Mouse (Mus musculus): ENCODE measurements around the gene Fam167b.
A peak's percentile ranks its signal among the peaks of the same experiment; 100 is the strongest.
"Not testable (repeated sequence)": the region's sequence is repeated elsewhere in the genome, so short reads cannot be mapped to it uniquely, and the experiment has no call there.

Fam167b gene

DNA sequence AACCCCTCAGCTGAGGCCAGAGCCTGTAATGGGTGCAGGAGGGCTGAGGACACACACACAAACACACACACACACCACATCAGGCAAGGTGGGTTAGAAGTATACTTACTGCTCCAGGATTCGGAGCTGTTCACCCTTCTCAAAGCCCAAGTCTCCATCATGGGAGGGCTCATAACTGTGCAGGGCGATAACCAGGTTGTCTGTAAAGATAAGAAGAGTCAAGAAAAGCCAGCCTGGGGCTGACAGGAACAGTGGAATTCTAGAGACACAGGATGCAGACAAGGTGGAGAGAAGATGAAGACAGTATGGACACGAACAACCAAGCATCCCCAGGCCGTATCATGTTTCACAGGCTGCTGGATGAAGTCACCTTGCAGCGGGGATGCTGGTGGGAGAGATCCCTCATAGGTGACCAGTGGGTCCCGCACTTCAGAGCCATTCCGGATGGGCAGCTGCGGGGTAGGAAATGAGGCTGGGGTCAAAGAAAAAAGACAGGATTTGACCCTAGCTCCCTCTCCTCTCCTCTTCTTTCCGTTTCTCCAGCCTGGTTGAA is 21.0 kb downstream of the Fam167b start:
- DNase-seq, result no peak

DNA sequence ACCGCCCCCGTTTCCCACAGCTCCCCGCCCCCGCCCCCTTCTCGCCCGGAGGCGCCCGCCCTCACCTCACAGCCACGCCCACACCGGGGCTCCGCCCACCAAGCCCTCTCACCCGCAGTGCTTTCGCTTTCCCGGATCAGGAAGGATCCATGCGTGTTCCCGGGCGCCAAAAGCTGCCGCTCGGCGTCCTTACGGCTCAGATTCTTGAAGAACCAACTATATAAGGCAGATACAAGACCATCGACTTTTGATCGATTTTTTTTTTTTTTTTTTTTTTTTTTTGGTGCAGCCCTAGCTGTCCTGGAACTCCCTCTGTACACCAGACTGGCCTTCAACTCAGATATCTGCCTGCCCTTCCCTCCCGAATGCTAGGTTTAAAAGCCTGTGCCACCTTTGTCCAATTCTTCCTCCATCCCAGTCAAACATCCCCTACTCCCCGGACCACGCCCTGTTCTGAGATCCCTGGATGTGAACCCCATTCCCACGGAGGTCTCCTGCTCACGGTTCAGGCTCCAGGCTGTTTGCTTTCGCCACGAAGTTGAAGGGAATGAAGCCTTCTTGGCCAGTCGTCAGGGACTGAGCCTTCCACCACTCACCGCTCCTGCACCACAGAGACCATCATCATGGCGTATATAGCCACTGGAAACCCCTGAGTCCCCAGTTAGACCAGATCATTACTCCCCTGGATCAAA is 21.7 kb downstream of the Fam167b start:
- DNase-seq, result peak; percentile 98

DNA sequence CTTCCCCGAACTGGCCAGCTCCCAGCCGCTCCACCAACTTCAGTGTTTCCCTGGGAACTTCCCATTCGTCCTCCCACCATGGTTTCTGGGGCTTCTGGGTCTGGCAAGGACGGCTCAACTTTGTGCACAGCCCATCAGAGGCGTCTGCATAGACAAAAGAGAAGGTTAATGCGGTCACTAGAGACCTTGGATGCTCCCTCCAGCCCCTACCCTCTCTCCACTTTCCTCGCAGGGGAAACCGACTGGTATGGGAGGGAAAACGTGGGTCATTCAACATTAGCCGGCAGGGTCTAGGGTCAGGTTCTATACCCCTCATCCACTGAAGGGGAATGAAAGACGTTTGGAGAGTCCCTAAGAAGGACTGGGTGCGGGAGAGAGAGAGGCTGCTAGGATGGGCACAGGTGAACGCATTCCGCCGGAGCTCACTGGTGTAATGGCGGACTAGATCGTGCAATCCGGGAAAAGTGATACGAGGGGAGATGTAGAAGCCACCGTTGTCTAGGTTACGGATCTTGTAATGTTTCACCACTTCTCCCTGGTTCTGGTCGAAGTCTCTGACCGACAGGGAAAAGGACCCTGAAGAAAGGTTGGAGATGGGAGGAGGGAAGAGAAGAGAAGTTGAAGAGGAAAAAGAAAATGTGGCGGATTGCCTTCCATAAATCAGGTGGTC is 22.4 kb downstream of the Fam167b start:
- peak; percentile 39 to 58 for DNase-seq

DNA sequence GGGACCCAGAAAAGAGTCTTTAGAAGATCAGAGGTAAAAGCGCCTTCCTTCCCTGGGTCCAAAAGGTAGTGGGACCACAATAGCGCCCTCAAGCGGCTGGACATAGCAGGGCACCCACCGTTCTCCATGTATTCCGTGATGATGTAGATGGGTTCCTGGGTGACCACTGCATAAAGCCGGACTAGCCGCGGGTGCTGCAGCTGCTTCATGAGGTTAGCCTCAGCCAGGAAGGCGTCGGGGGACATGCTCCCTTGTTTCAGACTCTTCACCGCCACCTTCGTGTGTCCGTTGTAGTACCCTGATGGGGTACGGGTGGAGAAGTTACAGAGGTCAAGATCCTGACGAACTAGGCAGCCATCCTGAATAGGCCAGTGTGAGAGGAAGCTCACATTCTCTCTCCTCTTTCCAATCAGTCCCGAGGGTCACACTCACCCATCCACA is 22.9 kb downstream of the Fam167b start:
- peak; percentile 78 to 84 for DNase-seq

DNA sequence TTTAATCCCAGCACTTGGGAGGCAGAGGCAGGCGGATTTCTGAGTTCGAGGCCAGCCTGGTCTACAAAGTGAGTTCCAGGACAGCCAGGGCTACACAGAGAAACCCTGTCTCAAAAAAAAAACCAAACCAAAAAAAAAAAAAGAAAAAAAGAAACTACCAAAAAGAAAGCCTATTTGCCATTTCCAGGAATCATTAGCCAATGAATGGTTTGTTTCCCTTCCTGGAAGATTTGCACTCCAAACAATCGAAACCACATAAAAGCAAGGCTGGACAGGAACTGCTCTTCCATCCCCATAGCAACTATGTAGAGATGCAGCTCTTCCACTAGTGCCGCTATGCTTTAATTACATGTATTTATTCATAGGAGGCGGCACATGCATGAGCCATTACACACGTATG is 23.8 kb downstream of the Fam167b start:
- not testable (repeated sequence) for DNase-seq

DNA sequence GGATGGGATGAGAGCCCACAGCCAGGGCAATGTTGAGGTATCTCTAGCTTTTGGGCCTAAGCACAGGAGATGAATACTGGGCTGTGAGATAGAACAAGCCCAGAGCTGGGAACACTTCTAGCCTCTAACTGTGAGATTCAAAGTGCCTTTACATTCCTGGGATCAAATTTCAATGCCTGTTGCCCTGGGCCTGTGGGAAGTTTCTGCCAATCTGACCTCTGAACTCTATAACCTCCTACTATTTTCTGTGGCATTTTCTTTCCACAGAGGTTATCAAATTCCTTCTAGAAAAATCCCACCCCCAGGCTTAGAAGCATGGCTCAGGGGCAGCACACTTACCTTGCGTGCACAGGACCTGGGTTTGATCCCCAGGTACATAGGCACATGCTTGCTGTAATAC is 28.1 kb downstream of the Fam167b start:
- no peak for DNase-seq

DNA sequence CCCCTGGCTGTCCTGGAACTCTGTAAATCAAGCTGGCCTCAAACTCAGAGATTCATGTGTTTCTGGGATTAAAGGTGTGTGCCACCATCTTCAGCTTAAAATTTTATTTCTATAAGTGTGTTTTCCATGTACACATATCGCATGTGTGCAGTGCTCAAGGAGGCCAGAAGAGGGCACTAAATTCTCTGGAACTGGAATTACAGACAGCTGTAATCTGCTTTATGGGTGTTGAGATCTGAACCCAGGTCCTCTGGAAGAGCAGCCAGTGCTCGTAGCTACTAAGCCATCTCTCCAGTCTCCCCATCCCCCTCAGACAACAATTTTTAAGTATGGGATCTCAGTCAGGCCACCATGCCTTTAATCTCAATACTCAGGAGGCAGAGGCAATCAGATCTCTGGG is 29.0 kb downstream of the Fam167b start:
- DNase-seq, result peak; percentile 60 to 64

DNA sequence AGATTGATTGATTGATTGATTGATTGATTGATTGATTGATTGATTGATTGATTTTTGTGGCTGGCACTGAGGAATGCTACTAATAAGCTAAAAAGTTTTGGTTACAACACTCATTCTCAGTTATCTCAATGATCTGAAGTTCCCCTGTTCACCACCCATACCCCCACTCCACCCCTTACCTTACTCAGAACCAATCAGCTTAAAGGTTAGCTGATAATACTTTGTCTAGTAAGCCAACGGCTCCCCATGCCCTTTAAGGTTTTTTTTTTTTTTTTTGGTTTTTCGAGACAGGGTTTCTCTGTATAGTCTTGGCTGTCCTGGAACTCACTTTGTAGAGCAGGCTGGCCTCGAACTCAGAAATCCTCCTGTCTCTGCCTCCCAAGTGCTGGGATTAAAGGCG is 30.7 kb downstream of the Fam167b start:
- not testable (repeated sequence) for DNase-seq

DNA sequence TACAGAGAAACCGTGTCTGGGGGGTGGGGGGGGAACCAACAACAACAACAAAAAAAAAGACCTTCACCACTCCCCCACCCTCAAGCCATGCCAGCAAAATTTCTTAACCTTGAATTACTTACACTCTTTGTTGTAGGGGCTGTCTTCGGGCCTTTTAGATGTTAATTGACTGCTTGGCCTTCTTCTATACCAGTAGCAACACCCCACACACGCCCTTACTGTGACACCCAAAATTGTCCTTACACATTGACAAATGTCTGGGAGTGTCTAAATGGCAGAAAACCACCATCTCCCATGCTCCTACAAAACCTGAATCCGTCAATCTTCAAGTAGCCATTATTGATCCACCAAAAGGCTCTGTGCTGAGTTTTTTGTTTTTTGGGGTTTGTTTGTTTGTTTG is 34.2 kb downstream of the Fam167b start:
- no peak for DNase-seq

DNA sequence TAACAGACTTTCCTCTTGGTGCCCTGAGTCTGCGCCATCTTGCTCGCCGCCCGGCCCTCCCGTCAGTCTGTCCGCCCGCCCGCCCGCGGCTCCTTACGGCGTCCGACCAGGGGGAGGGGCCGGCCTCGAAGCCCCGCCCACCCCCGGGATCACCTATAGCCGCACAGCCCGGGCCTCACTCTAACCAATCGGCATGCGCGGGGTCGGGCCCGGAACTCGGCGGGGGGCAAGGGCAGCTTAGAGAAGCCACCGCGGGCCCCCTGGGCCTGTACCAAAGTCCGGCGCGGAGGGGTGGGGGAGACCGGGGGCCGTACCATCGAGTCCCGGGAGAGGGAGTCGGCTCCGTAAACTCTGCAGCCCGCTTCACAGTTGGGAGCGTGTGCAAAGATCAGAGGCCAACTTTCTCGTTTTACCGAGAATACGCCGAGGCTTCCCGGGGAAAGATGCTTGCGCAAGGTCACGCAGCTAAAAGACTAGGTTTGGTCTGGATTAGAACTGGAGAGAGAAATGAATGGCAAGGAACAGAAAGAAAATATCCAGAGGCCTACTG is 35.7 kb downstream of the Fam167b start, which contains the start of gene Hdac1:
Gene Hdac1 (minus strand): TSS at position 122 of the 550 bp plus-strand sequence.
- DNase-seq, result peak; percentile 98 to 99

DNA sequence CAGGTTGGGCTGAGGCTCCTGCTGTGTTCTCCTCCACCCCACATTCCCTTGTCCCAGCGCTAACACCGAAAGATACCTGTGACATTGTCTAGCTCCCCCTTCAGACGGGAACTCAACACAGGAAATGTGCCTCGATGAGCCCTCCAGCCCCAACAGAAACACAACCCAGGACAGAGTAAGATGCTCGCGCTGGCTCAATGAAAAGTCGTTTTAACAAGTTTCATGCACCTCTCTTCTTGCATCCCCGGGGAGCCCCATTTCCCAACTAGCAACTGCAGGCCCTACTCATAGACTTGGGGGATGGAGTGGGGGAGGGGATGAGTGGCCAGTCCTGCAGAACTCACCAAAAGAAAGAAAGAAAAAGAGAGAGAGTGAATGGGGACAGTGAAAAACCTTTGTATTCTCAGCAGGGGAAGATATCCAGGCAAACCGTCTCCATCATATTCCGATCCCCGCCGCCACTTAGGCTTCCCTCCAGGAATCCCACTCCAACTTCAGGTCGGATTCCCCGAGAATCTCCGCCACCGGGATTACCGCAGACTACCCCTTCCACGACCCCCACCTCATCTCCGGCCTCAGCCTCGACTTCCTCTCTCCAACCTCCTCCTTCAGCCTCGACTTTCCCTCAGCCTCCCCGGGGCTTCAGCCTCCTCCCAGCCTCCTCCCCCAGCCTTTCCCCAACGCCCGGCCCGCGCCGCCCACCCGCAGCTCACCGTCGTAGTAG is 36.3 kb downstream of the Fam167b start:
- peak in 1 of 2 experiments; percentile 35 for DNase-seq

DNA sequence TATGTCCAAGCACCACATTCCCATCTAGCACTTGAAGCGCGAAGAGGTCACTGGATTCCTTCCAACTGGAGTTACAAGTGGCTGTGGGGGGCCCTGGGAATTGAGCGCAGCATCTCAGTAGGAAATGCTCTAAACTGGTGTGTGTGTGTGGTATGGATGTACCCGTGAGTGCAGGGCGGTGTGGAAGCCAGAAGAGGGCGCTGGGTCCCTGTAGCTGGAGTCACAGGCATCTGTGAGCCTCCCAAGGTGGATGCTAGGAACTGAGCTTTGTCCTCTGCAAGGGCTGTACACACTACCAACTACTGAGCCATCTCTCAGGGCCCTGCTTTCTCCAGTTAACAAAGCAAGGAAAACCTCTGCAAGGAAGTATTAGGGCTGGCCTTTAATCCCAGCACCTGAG is 38.3 kb downstream of the Fam167b start:
- DNase-seq, result peak; percentile 51 to 65

DNA sequence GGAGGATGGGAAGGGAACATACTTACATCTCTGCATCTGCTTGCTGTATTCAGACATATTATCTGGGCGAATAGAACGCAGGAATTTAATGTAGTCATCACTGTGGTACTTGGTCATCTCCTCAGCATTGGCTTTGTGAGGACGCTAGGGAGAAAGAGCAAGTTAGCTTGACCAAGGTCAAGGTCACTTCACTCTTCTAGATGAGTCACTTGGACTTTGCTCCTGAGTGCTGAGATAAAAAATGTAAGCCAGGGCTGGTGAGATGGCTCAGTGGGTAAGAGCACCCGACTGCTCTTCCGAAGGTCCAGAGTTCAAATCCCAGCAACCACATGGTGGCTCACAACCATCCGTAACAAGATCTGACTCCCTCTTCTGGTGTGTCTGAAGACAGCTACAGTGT is 49.4 kb downstream of the Fam167b start:
- DNase-seq, result not testable (repeated sequence)
